27 mouse cellular contexts compared by ENCODE assay signal in the genomic region with DNA sequence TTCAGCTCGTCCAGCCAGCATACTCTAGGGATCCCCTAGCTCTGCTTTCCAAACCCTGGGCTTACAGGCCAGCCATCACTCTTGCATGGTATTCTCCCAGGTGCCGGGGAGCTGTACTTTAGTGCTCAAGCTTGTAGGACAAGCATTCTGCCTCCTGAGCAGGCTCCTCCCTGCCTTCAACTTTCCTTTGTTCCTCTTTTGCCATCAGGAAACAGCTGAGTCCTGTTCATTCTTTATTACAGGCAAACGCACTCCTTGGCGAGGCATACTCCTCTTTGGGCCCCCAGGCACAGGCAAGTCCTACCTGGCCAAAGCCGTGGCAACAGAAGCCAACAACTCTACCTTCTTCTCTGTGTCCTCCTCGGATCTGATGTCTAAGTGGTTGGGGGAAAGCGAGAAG. TPM values are rescaled to one million over a fixed set of nuclear protein-coding genes. Genes with fewer than 3 reads are reported as not detected.
DNase-seq lines count a peak whose midpoint lies in the region; ATAC-seq and TF ChIP-seq lines count a peak whose summit lies in the region.
"Had no signal": no experiment of that assay in that cellular context is flagged by ENCODE, and none has a peak within 500 bp of the region (broad histone marks: within the 10 kb centered on the region; RNA-seq: fewer than 3 reads in every experiment).

No protein-coding gene starts in this region.

- H3K9ac ChIP-seq in MEL (ENCODE audit: control insufficient read depth, low read depth, low read length, poor library complexity, severe bottlenecking): no peak overlapping the region
- H3K9ac ChIP-seq: embryonic facial prominence, embryonic 13.5 days; embryonic facial prominence, embryonic 15.5 days; forebrain, embryonic 12.5 days had no signal

- no peaks in the 10 kb centered on the region for H3K4me1 ChIP-seq in MEL (ENCODE audit: control insufficient read depth in 1 of 2, insufficient read depth in 2 of 2, low read length in 2 of 2)
- H3K4me1 ChIP-seq: embryonic facial prominence, embryonic 13.5 days; embryonic facial prominence, embryonic 15.5 days; forebrain, embryonic 10.5 days; forebrain, embryonic 12.5 days had no signal

- no peak for TF ChIP-seq RAD21 in MEL (IDR thresholded peaks at IDR 0.05; ENCODE audit: low read depth, low read length)

- H3K79me2 ChIP-seq in MEL (ENCODE audit: control insufficient read depth, insufficient read depth, low read length, poor library complexity): 0 out of 2 replicates have a peak, but pooled peaks cover 1% of the 10 kb centered on the region

- peaks cover 0 to 17% of the 10 kb centered on the region in 2 experiments; a peak in 2 of 4 replicates for H3K36me3 ChIP-seq in MEL (ENCODE audit: control insufficient read depth in 1 of 2, insufficient read depth in 2 of 2, low read length in 2 of 2)

- H3K4me3 ChIP-seq in MEL (ENCODE audit: control insufficient read depth in 1 of 2, insufficient read depth in 1 of 2, low read depth in 2 of 2, low read length in 2 of 2): no peak overlapping the region
- H3K4me3 ChIP-seq: embryonic facial prominence, embryonic 13.5 days; embryonic facial prominence, embryonic 15.5 days; erythroblast, embryonic 14.5 days; forebrain, embryonic 10.5 days; forebrain, embryonic 12.5 days had no signal

- no peak for TF ChIP-seq CTCF in MEL (IDR thresholded peaks at IDR 0.05 in 2 of 3, conservative IDR thresholded peaks at IDR 0.05 in 1 of 3; ENCODE audit: control insufficient read depth in 1 of 3, insufficient read depth in 1 of 3, low read depth in 2 of 3, low read length in 3 of 3, poor library complexity in 1 of 3, severe bottlenecking in 1 of 3)

- H3K27me3 ChIP-seq in MEL (ENCODE audit: control insufficient read depth in 1 of 2, insufficient read depth in 2 of 2, low read length in 2 of 2): no peaks in the 10 kb centered on the region
- H3K27me3 ChIP-seq: embryonic facial prominence, embryonic 13.5 days; embryonic facial prominence, embryonic 15.5 days; forebrain, embryonic 12.5 days had no signal

- no peak overlapping the region for H3K27ac ChIP-seq in MEL (ENCODE audit: control insufficient read depth, low read depth, low read length)
- H3K27ac ChIP-seq: embryonic facial prominence, embryonic 13.5 days; embryonic facial prominence, embryonic 15.5 days; forebrain, embryonic 10.5 days; forebrain, embryonic 12.5 days had no signal

- no peak for TF ChIP-seq EP300 in MEL (IDR thresholded peaks at IDR 0.05; ENCODE audit: low read depth in 1 of 2, low read length in 2 of 2)

- DNase-seq in MEL (ENCODE audit: low read depth, low spot score): peak; percentile 48
- peak; percentile 33 for DNase-seq in ZHBTc4 (ENCODE audit: low read depth, low spot score)
- DNase-seq in layer of hippocampus, adult 18-20 months (ENCODE audit: low spot score in 2 of 2): no peak
- DNase-seq in lung, postnatal 14 days: no peak
- DNase-seq: adrenal gland, adult 8-10 months; adrenal gland, postnatal 14 days; adrenal gland, postnatal 36 days; B cell, adult 2 months; cerebellum, adult 11-12 months; cerebellum, adult 2 months; cerebellum, adult 9-10 months; cerebellum, postnatal 10 days; cerebellum, postnatal 25 days; embryo, embryonic 11 days had no signal

- TF ChIP-seq POLR2A in MEL (IDR thresholded peaks at IDR 0.05; ENCODE audit: control insufficient read depth in 1 of 2, insufficient read depth in 1 of 2, low read depth in 1 of 2, low read length in 2 of 2, poor library complexity in 1 of 2): no peak

- peak; percentile 82 for ATAC-seq in granulocyte monocyte progenitor cell, adult 5-6 weeks (replicated peaks; ENCODE audit: poor library complexity, severe bottlenecking)
- peak; percentile 64 for ATAC-seq in megakaryocyte progenitor cell, adult 5-6 weeks (replicated peaks; ENCODE audit: poor library complexity)
- ATAC-seq in inflammation-experienced regulatory T-cells, adult 6 months: no peak
- ATAC-seq: activated CD4-positive, CD25-positive, alpha-beta regulatory T cell, adult 4 months; forebrain, embryonic 14.5 days; forebrain, embryonic 16.5 days had no signal

- no peaks in the 10 kb centered on the region for H3K9me3 ChIP-seq in MEL (replicated peaks; ENCODE audit: insufficient read depth, low read length)
- H3K9me3 ChIP-seq: embryonic facial prominence, embryonic 13.5 days; embryonic facial prominence, embryonic 15.5 days; forebrain, embryonic 10.5 days; forebrain, embryonic 12.5 days had no signal

TF ChIP-seq in MEL, 35 proteins besides CTCF, POLR2A, EP300 and RAD21:
- TF ChIP-seq ETS1 (IDR thresholded peaks at IDR 0.05; ENCODE audit: low read depth, low read length): 0 out of 2 replicates have a peak, but pooled peaks have one; percentile 6
- TF ChIP-seq ZC3H11A (IDR thresholded peaks at IDR 0.05; ENCODE audit: low read depth, low read length): no peak

RNA-seq across cellular contexts. Expression of a gene that starts 7.8 kb away (rescaled TPM):
- 39.0 and 43.6 TPM in 2 replicates for total RNA-seq in MEL (2012; rRNA removed)
- 10 to 100 TPM in 1 of 2 experiments, not detected in 1; 36.0 TPM for polyA plus RNA-seq in MEL (2012; ENCODE audit: insufficient read depth in 1 of 2, insufficient read length in 2 of 2, low read depth in 1 of 2, low replicate concordance in 2 of 2, missing spikeins in 1 of 2)
- total RNA-seq in granulocyte monocyte progenitor cell, adult 5-6 weeks (2014; fragmentation: Nextera tagmentation): 24.2 and 42.5 TPM in 2 replicates
- 45.1 and 50.8 TPM in 2 replicates for total RNA-seq in granulocyte monocyte progenitor cell, adult 5-6 weeks (2017)
- total RNA-seq in megakaryocyte progenitor cell, adult 5-6 weeks (2015): 40.1 and 48.6 TPM in 2 replicates
- total RNA-seq in megakaryocyte progenitor cell, adult 5-6 weeks (2017): 35.3 and 46.3 TPM in 2 replicates
- polyA plus RNA-seq in inflammation-experienced regulatory T-cells, adult 6 months (2017; shearing (Covaris generic)): 1 to 10 TPM; 1.2 to 5.6 (median 3.0) TPM
- total RNA-seq in layer of hippocampus, adult 18-20 months (2021): 10 to 100 TPM; 27.1 to 31.7 TPM

RNA-seq across cellular contexts. Expression of a gene that starts 9.6 kb away (rescaled TPM):
- 32.3 and 38.1 TPM in 2 replicates for total RNA-seq in MEL (2012; rRNA removed)
- 10 to 100 TPM in 1 of 2 experiments, not detected in 1; 43.2 TPM for polyA plus RNA-seq in MEL (2012; ENCODE audit: insufficient read depth in 1 of 2, insufficient read length in 2 of 2, low read depth in 1 of 2, low replicate concordance in 2 of 2, missing spikeins in 1 of 2)
- 21.7 and 22.4 TPM in 2 replicates for total RNA-seq in granulocyte monocyte progenitor cell, adult 5-6 weeks (2014; fragmentation: Nextera tagmentation)
- total RNA-seq in granulocyte monocyte progenitor cell, adult 5-6 weeks (2017): 29.8 and 31.7 TPM in 2 replicates
- 26.4 and 27.4 TPM in 2 replicates for total RNA-seq in megakaryocyte progenitor cell, adult 5-6 weeks (2015)
- total RNA-seq in megakaryocyte progenitor cell, adult 5-6 weeks (2017): 34.3 and 34.5 TPM in 2 replicates
- 10 to 100 TPM; 32.5 to 38.8 (median 36.7) TPM for polyA plus RNA-seq in inflammation-experienced regulatory T-cells, adult 6 months (2017; shearing (Covaris generic))
- total RNA-seq in layer of hippocampus, adult 18-20 months (2021): 100 to 1,000 TPM; 109 to 114 TPM

RNA-seq across cellular contexts. Expression of a gene that starts 15.9 kb away (rescaled TPM):
- total RNA-seq in MEL (2012; rRNA removed): 18.1 and 27.2 TPM in 2 replicates
- polyA plus RNA-seq in MEL (2012; ENCODE audit: insufficient read depth in 1 of 2, insufficient read length in 2 of 2, low read depth in 1 of 2, low replicate concordance in 2 of 2, missing spikeins in 1 of 2): 10 to 100 TPM in 1 of 2 experiments, not detected in 1; 27.0 TPM
- total RNA-seq in granulocyte monocyte progenitor cell, adult 5-6 weeks (2014; fragmentation: Nextera tagmentation): 17.0 and 23.7 TPM in 2 replicates
- total RNA-seq in granulocyte monocyte progenitor cell, adult 5-6 weeks (2017): 22.3 and 25.0 TPM in 2 replicates
- total RNA-seq in megakaryocyte progenitor cell, adult 5-6 weeks (2015): 13.2 and 18.1 TPM in 2 replicates
- 22.8 and 25.6 TPM in 2 replicates for total RNA-seq in megakaryocyte progenitor cell, adult 5-6 weeks (2017)
- polyA plus RNA-seq in inflammation-experienced regulatory T-cells, adult 6 months (2017; shearing (Covaris generic)): 1 to 10 TPM; 6.0 to 9.5 (median 7.4) TPM
- 10 to 100 TPM; 29.2 to 29.4 TPM for total RNA-seq in layer of hippocampus, adult 18-20 months (2021)

RNA-seq across cellular contexts. Expression of a gene that starts 16.0 kb away (rescaled TPM):
- total RNA-seq in MEL (2012; rRNA removed): 261 and 278 TPM in 2 replicates
- polyA plus RNA-seq in MEL (2012; ENCODE audit: insufficient read depth in 1 of 2, insufficient read length in 2 of 2, low read depth in 1 of 2, low replicate concordance in 2 of 2, missing spikeins in 1 of 2): 100 to 1,000 TPM; 189 to 336 TPM
- total RNA-seq in granulocyte monocyte progenitor cell, adult 5-6 weeks (2014; fragmentation: Nextera tagmentation): 53.7 and 59.8 TPM in 2 replicates
- total RNA-seq in granulocyte monocyte progenitor cell, adult 5-6 weeks (2017): 56.1 and 67.4 TPM in 2 replicates
- total RNA-seq in megakaryocyte progenitor cell, adult 5-6 weeks (2015): 53.2 and 67.0 TPM in 2 replicates
- total RNA-seq in megakaryocyte progenitor cell, adult 5-6 weeks (2017): 39.3 and 42.1 TPM in 2 replicates
- 10 to 100 TPM; 61.0 to 87.4 (median 78.2) TPM for polyA plus RNA-seq in inflammation-experienced regulatory T-cells, adult 6 months (2017; shearing (Covaris generic))
- 10 to 100 TPM; 40.5 to 45.3 TPM for total RNA-seq in layer of hippocampus, adult 18-20 months (2021)

RNA-seq across cellular contexts. Expression of a gene that starts 24.8 kb away (rescaled TPM):
- total RNA-seq in MEL (2012; rRNA removed): not detected in 2 replicates
- polyA plus RNA-seq in MEL (2012; ENCODE audit: insufficient read depth in 1 of 2, insufficient read length in 2 of 2, low read depth in 1 of 2, low replicate concordance in 2 of 2, missing spikeins in 1 of 2): not detected
- not detected in 2 replicates for total RNA-seq in granulocyte monocyte progenitor cell, adult 5-6 weeks (2014; fragmentation: Nextera tagmentation)
- not detected in 2 replicates for total RNA-seq in granulocyte monocyte progenitor cell, adult 5-6 weeks (2017)
- not detected in 2 replicates for total RNA-seq in megakaryocyte progenitor cell, adult 5-6 weeks (2015)
- total RNA-seq in megakaryocyte progenitor cell, adult 5-6 weeks (2017): not detected in 2 replicates
- under 1 TPM in 1 of 3 experiments, not detected in 2; 0.52 TPM for polyA plus RNA-seq in inflammation-experienced regulatory T-cells, adult 6 months (2017; shearing (Covaris generic))
- not detected for total RNA-seq in layer of hippocampus, adult 18-20 months (2021)
- total RNA-seq: adrenal gland, adult 18-20 months; adrenal gland, adult 8-10 months; adrenal gland, postnatal 14 days; adrenal gland, postnatal 36 days had no signal
- polyA plus RNA-seq: activated CD4-positive, CD25-positive, alpha-beta regulatory T cell, adult 4 months; cerebellum, adult 2 months; embryonic facial prominence, embryonic 11.5 days; embryonic facial prominence, embryonic 13.5 days; embryonic facial prominence, embryonic 15.5 days; erythroblast, embryonic 14.5 days; forebrain, embryonic 10.5 days; forebrain, embryonic 12.5 days; forebrain, embryonic 14.5 days; forebrain, embryonic 16.5 days had no signal

Comparison
In these comparisons a context has a peak if more than half of its experiments do, and no peak if none do; other contexts are left out.
1. DNase-seq: peak in MEL (single experiment) and ZHBTc4 (single experiment); none in layer of hippocampus, adult 18-20 months (0 of 2) and lung, postnatal 14 days (single experiment).